Mouse (Mus musculus) B cell, adult (primary cell): Measurements from ENCODE around the gene Apopt1. TPM values are rescaled to one million over a fixed set of nuclear protein-coding genes. Genes with fewer than 3 reads are reported as not detected.

Experiments used
- total RNA-seq: library from RNA; stranded (reverse); gene quantifications from 4 replicates; pipeline ENCODE4 v1.2.4, GENCODE M21; 2023; ENCODE audit not compliant: inconsistent age

Gene Apopt1
- total RNA-seq: 22.4 to 28.0 TPM (median 25.9 TPM) in 4 replicates

DNA sequence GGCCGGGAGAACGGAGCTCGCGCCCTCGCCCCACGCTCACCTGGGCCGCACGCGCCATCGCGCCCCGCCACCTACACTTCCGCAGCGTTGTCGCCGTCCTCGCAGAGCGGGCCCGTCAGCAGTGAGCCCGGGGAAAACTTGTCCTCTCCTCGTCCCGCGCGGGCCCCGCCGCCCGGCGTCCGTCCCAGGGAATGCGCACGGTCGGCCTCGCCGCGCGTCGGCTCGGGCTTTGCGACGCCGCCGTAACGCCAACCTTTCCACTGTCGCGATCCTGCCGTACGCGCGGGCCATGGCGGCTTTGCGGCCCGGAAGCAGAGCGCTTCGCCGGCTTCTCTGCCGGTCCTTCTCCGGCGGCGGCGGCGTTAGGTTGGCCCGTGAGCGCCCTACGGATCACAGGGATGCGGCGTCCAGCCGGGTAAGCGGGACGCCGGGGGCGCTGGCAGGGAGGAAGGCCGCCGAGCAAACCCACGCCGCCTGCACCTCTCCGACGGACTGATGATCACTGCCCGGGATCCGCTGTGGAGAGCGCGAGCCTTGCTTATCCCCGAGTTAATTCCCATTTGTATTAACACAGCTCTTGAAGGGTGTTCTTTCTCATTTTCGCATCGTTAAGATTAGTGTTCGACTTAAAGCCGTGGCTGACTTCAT lies at the start of gene Apopt1, which contains the start of gene Bag5:
Apopt1 (plus strand) TSS at position 258 of the 648 bp plus-strand sequence.
Bag5 (minus strand) TSS at position 254 of the 648 bp plus-strand sequence.

GRCm38 (mm10) chr12:111672176-111672575 lies 40.9 kb upstream of the Apopt1 start, which contains the start of gene Ckb:
TSS of gene Ckb (minus strand) at chr12:111672338.

DNA sequence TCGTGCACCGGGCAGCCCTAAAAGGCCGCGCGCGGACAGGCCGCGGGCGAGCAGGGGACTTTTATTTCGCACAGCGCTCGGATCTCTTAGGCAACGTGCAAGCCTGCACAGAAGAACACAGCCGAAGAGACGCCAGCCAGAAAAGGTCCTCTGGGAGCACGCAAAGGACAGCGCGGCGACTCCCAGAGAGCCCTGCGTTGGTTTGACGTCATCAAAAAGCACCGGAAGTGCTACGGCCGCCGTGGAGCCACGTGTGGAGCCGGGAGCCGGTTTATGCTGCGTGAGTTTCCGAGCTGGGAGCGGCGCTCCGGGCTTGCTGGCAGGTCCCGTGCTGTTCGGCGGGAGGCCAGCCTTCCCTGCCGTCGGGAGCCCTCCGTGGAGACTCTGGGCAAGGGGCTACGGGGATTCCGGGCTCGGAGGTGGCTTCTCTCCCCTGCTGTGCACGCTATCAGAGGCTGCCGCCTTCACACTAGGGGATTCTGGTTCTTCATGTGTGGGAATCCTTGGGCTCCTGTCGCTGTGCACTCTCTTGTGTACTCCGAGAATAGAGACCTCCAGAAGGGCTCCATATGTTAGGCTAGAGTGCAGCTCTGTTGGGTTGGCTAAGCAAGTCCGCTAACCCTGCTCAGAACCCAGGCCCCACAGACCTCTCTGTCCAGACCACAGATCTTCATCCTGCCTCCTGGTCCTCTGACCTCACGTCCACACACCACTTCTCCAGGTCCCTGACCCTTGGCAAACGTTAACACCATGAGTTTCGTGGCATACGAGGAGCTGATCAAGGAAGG lies 35.0 kb upstream of the Apopt1 start, which contains the start of gene Trmt61a:
Trmt61a (plus strand) TSS at position 224 of the 788 bp plus-strand sequence.

GRCm38 (mm10) chr12:111758381-111759175 lies 45.5 kb downstream of the Apopt1 start, which contains the start of gene Klc1:
TSS of gene Klc1 (plus strand) at chr12:111758849.

Other genes starting within 250 kb of the Apopt1 start
- gene Gm266, start 227.4 kb upstream of the Apopt1 start, total RNA-seq: not detected in 4 replicates
- gene Eif5, start 175.2 kb upstream of the Apopt1 start, total RNA-seq: 1,143 to 1,183 TPM (median 1,153 TPM) in 4 replicates
- 78.0 to 91.5 TPM (median 82.6 TPM) in 4 replicates for gene Mark3, start 138.7 kb upstream of the Apopt1 start, total RNA-seq
- gene Ckb, start 40.9 kb upstream of the Apopt1 start, total RNA-seq: 1.2 to 2.4 TPM (median 1.6 TPM) in 4 replicates
- 14.8 to 18.2 TPM (median 15.2 TPM) in 4 replicates for gene Trmt61a, start 35.2 kb upstream of the Apopt1 start, total RNA-seq
- gene Bag5, start within 50 bp of the Apopt1 start, total RNA-seq: 21.4 to 29.7 TPM (median 22.3 TPM) in 4 replicates
- 61.8 to 71.7 TPM (median 69.0 TPM) in 4 replicates for gene Klc1, start 45.6 kb downstream of the Apopt1 start, total RNA-seq
- gene Xrcc3, start 100.6 kb downstream of the Apopt1 start, total RNA-seq: 1.2 to 3.9 TPM (median 2.6 TPM) in 4 replicates
- gene Zfyve21, start 100.9 kb downstream of the Apopt1 start, total RNA-seq: 1.6 to 3.4 TPM (median 2.1 TPM) in 4 replicates
- gene Ppp1r13b, start 194.8 kb downstream of the Apopt1 start, total RNA-seq: 41.6 to 52.2 TPM (median 44.6 TPM) in 4 replicates